Mouse (Mus musculus): ENCODE data around the gene Aloxe3.

GRCm38 (mm10) chr11:69133923-69134621 is 8.4 kb downstream of the Aloxe3 start:
- TF ChIP-seq MYOG (IDR thresholded peaks at IDR 0.05; ENCODE audit: control insufficient read depth in 1 of 3, insufficient read depth in 1 of 3, insufficient read length in 2 of 3, low read depth in 2 of 3) = no peak
- no peak for TF ChIP-seq MAX (IDR thresholded peaks at IDR 0.05; ENCODE audit: low read depth)
- TF ChIP-seq POLR2A (IDR thresholded peaks at IDR 0.05; ENCODE audit: insufficient read length, low read depth) = no peak
- TF ChIP-seq USF1 (IDR thresholded peaks at IDR 0.05; ENCODE audit: low read depth) = peak; percentile 14
- TF ChIP-seq TCF3 (IDR thresholded peaks at IDR 0.05; ENCODE audit: insufficient read length, low read depth) = no peak
- TF ChIP-seq MYOD1 (IDR thresholded peaks at IDR 0.05; ENCODE audit: control insufficient read depth in 1 of 3, insufficient read length in 2 of 3, low read depth in 2 of 3) = no peak
- TF ChIP-seq TCF12 (IDR thresholded peaks at IDR 0.05; ENCODE audit: insufficient read depth, poor library complexity, severe bottlenecking) = no peak
- no peak for TF ChIP-seq POLR2AphosphoS2 (IDR thresholded peaks at IDR 0.05; ENCODE audit: insufficient read length, low read depth)
- no peak for TF ChIP-seq CEBPB (IDR thresholded peaks at IDR 0.05; ENCODE audit: insufficient read depth, poor library complexity, severe bottlenecking)
- TF ChIP-seq REST (IDR thresholded peaks at IDR 0.05; ENCODE audit: insufficient read depth, insufficient read length) = no peak
- no peak for TF ChIP-seq E2F4 (IDR thresholded peaks at IDR 0.05; ENCODE audit: insufficient read depth)

Measured in myocyte (in vitro differentiated cells).